Mouse (Mus musculus): ENCODE results near the gene Armc2.
A peak's percentile ranks its signal among the peaks of the same experiment; 100 is the strongest.

The Armc2 gene

GRCm38 (mm10) chr10:41907473-41907872, 110.8 kb downstream of the Armc2 start:
- no peak for DNase-seq (ENCODE audit: low spot score)

- DNase-seq (ENCODE audit: low spot score), result no peak
These were observed 116.4 kb downstream of the Armc2 start for GRCm38 (mm10) chr10:41901864-41902263.

GRCm38 (mm10) chr10:41901456-41901855, 116.8 kb downstream of the Armc2 start:
- DNase-seq (ENCODE audit: low spot score), result no peak

GRCm38 (mm10) chr10:41896865-41897264, 121.4 kb downstream of the Armc2 start:
- DNase-seq (ENCODE audit: low spot score), result no peak

GRCm38 (mm10) chr10:41896425-41896824, 121.8 kb downstream of the Armc2 start:
- no peak for DNase-seq (ENCODE audit: low spot score)

- no peak for DNase-seq (ENCODE audit: low spot score)
These were observed 124.5 kb downstream of the Armc2 start for GRCm38 (mm10) chr10:41893433-41894411.

- no peak for DNase-seq (ENCODE audit: low spot score)
These were observed 126.9 kb downstream of the Armc2 start for GRCm38 (mm10) chr10:41891312-41891711.

GRCm38 (mm10) chr10:41890537-41890936, 127.7 kb downstream of the Armc2 start:
- DNase-seq (ENCODE audit: low spot score), result no peak

- DNase-seq (ENCODE audit: low spot score), result no peak
These were observed 128.7 kb downstream of the Armc2 start for GRCm38 (mm10) chr10:41889566-41889965.

GRCm38 (mm10) chr10:41888365-41888941, 129.8 kb downstream of the Armc2 start:
- DNase-seq (ENCODE audit: low spot score), result no peak

GRCm38 (mm10) chr10:41887080-41887821, 131.0 kb downstream of the Armc2 start:
- DNase-seq (ENCODE audit: low spot score), result peak; percentile 85

- DNase-seq (ENCODE audit: low spot score), result no peak
These were observed 134.3 kb downstream of the Armc2 start for GRCm38 (mm10) chr10:41883741-41884575.

GRCm38 (mm10) chr10:41881438-41881837, 136.8 kb downstream of the Armc2 start:
- DNase-seq (ENCODE audit: low spot score), result no peak

- no peak for DNase-seq (ENCODE audit: low spot score)
These were observed 137.5 kb downstream of the Armc2 start for GRCm38 (mm10) chr10:41880777-41881176.

- DNase-seq (ENCODE audit: low spot score), result no peak
These were observed 138.0 kb downstream of the Armc2 start for GRCm38 (mm10) chr10:41880206-41880605.

- DNase-seq (ENCODE audit: low spot score), result no peak
These were observed 138.6 kb downstream of the Armc2 start for GRCm38 (mm10) chr10:41879675-41880074.

GRCm38 (mm10) chr10:41878344-41878743, 139.9 kb downstream of the Armc2 start:
- no peak for DNase-seq (ENCODE audit: low spot score)

GRCm38 (mm10) chr10:41875624-41876023, 142.6 kb downstream of the Armc2 start:
- DNase-seq (ENCODE audit: low spot score), result no peak

- no peak for DNase-seq (ENCODE audit: low spot score)
These were observed 146.7 kb downstream of the Armc2 start for GRCm38 (mm10) chr10:41871564-41871963.

- DNase-seq (ENCODE audit: low spot score), result no peak
These were observed 148.1 kb downstream of the Armc2 start for GRCm38 (mm10) chr10:41870101-41870500.

- DNase-seq (ENCODE audit: low spot score), result no peak
These were observed 150.3 kb downstream of the Armc2 start for GRCm38 (mm10) chr10:41867956-41868355.

GRCm38 (mm10) chr10:41866838-41867154, 151.4 kb downstream of the Armc2 start:
- no peak for DNase-seq (ENCODE audit: low spot score)
